Mouse (Mus musculus) large intestine, adult 2 months (tissue): Measurements from ENCODE around the gene Cstf1. TPM values are rescaled to one million over a fixed set of nuclear protein-coding genes. Genes with fewer than 3 reads are reported as not detected.

Experiments
- DNase-seq: peaks from one replicate; pipeline ENCODE4 v3.0.0-alpha.2; 2012; ENCODE audit warnings: low read depth, low spot score
- WGBS: fragments of 180-500 bp; shearing (Covaris S2); methylation state at CpG from one replicate; pipeline ENCODE4 v1.1.7; 2018; 5-methylcytosine and 5-hydroxymethylcytosine counted together
- polyA plus RNA-seq: library from polyadenylated mRNA; depleted of rRNA; stranded (reverse); fragments of >200 nt; gene quantifications from 2 replicates; pipeline ENCODE4 v1.2.3, GENCODE M21; 2012; rRNA removed

Cstf1 gene
- polyA plus RNA-seq: 22.2 and 34.4 TPM in 2 replicates

DNA sequence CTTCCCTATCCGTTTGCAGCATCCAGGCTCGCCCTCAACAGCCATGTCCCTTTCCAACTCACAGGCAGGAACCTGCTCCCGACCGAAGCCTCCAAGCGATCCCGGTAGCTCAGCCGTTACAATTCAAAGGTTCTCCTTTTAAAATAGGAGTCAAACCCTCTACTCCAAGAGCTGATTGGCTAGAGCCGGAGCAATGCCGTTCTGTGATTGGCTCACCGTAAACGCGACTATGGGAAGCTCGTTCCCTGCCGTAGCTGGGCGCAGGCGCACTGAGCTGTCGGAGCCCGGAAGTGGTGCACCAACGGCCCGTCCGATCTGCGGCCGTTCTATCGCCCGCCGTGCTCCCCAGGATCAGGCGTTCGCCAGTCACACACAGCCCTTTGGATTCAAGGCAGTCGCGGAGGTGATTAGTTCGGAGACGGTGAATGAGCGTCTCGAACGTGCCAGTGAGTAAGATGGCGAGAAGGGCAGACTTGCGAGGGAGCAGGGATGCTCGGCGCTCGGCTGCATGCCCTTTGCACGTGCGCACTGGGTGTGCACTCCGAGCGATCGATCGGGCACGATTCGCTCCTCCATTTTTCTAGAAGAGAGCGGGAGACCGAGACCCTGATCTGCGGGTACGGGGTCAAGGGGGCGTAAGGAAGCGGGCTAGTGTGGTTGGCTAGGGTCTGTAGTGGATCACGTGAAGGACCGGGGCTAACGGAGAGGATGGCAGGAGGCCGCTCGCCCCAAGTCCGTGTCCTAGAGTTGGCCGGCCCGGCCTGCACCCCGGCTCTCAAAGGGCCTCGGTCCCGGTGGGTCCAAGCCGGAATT is at the start of gene Cstf1, which contains the start of gene Aurka:
TSS of gene Cstf1 (plus strand) at position 271 of the 813 bp plus-strand sequence.
TSS of gene Aurka (minus strand) at position 125 of the 813 bp plus-strand sequence.
- peak; percentile 88 for DNase-seq

DNA sequence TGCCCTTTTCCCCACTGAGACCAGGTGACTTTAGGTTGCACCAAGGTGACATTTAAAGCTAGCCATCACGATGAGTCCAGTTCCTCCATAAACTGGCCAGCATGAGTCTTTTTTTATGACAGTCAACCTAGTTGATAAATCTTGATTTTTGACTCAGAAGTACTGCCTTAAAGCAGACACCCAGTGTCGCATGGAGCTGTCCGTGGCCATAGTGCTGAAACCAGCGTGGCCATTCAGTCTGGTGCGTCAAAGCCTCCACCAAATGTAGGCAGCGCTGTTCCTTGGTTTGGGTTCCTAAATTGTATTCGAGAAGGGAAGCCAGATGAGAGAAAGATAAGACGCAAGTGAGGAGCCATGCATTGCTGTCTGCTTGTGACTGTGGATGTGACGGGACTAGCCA is 49.6 kb upstream of the Cstf1 start:
- WGBS: 13% methylated on average over 9 of the region's 9 CpGs
- DNase-seq: no peak

More for the DNA sequence above, at the start of gene Cstf1, which contains the start of gene Aurka:
- WGBS: under 1% methylated on average over 66 of the region's 66 CpGs

DNA sequence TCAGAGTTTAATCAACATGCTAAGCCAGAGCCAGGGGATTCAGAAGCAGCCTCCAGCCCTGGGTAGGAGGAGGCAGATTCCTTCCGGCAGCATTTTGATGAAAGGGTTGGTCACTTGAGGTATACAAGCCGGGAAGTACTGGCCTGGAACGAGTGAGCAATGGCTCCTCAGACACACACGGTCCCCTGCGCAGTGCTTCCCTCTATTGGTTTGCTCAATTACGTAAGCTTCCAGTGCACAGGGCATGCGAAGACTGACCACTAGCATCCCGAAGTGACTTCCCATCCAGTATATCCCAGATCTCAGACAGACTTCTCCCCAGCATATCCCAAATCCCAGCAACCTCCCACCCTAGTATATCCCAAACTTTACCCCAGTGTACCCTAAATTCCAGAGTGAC is 42.2 kb upstream of the Cstf1 start:
- WGBS: 44% methylated on average over 8 of the region's 8 CpGs
- no peak for DNase-seq

GRCm38 (mm10) chr2:172329179-172329578 is 41.3 kb upstream of the Cstf1 start:
- DNase-seq: no peak

DNA sequence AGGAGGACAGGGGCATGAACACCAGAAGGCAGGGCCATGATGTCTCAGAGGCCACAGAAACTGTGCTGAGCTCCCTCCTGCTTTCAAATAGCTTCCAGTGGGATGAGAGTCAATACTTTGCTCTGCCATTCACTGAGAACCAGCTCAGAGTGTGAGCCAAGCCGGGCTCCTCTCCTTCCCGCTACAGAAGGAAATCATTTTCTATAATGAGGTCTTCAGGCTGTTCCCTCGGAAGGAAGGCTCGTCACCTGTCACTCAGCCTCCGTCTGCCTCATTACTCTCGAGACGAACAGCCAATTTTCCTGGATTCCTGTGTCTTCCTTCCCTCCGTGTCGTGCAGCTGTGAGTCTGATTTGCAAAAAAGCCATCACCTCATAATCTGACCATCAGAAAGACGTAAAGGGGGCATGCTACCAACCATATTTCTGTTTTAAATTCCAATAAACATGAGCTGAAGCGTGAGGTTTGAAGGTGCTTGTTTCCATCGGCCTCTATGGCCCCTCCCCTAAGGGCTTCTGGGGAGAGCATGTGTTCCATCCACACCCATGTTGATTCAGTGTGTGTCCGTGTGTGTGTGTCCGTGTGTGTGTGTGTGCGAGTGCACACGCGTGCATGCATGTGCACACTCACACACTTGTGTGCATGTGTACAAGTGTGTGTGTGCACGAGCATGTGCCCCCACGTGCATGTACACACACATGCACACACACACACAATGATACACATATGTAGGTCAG is 32.1 kb upstream of the Cstf1 start:
- no peak for DNase-seq
- WGBS: 81% methylated on average over 19 of the region's 19 CpGs

More at GRCm38 (mm10) chr2:172329179-172329578, 41.3 kb upstream of the Cstf1 start:
- WGBS: 5% methylated on average over 13 of the region's 13 CpGs

- WGBS: 56% methylated on average over 3 of the region's 3 CpGs
- no peak for DNase-seq
Observed at GRCm38 (mm10) chr2:172340936-172341335, 29.5 kb upstream of the Cstf1 start.

DNA sequence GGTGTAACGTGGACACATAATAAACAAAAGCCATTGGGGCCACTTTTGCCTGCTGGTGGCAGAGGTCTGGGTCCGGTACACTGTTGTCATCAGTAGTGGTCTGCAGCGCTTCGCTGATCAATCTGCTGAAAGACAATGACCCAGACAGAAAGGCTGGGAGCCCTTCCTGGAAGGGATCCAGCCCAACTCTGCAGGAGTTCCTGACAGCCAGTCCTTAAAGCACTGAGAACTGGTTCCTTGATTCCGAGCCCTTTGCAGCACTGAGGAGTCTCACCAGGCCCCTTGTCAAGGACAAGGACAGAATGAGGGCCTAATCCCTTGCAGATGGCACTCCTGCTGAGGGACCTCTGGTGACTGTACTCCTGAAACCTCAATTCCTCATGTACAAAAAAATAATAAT is 28.9 kb upstream of the Cstf1 start:
- no peak for DNase-seq
- 60% methylated on average over 5 of the region's 5 CpGs for WGBS

DNA sequence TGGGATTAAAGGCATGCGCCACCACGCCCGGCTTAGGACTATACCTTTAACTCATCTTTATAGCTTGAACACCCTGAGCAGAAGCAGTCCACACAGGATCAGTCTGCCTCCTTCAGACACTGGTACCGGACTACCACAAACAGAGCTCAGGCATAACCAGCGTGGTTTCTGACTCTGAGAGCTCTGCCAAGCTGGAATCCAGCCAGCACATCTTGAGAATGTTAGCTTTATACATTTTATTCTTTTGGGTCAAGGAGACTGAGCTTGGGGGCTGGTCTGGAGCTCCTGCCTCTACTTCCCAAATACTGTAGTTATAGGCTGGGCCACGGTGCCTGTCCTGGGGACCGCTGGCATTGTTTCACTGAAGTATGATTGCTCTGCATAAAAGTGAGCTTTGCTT is 26.7 kb upstream of the Cstf1 start:
- no peak for DNase-seq
- WGBS: 78% methylated on average over 7 of the region's 7 CpGs

DNA sequence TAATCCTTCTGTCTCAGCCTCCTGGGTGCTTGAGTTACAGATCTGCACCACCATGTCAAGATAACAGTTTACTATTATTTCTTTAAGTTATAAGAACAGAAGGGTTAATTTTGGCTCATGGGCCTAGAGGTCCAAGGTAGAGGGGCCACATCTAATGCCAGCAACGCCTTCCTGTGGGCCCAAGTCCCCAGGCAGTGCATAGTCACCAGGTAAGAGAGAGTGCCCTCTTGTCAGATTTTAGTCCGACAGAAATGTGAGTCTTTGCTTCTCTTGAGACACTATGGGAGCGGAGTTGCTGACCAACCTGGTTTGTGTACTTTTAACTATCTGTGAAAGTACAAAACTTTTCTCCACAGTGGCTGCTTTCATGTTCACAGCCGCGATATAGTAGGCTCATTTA is 25.8 kb upstream of the Cstf1 start:
- 30% methylated on average over 5 of the region's 5 CpGs for WGBS
- no peak for DNase-seq

DNA sequence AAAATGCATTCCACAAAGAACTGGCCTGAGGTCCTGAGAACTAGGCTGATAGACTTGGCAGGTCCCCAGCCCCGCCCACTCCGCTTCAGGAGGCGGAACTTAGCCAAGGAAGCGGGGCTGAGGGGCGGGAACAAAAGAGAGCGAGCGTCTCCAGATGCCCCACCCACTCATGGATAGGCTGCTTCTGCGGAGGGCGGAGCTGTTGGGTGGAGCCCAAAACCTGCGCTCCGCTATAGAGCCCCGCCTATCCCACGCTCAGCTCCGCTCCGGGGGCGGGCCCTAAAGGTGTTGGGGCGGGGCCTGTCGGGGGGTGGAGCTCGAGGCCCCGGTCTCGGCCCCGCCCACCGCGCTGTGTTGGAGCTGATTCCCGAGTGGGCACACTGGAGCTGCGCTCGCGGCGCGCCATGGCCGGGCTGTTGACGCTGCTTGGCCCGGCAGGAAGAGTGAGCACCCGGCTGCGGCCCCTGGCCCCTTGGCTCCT is 25.2 kb upstream of the Cstf1 start, which contains the start of gene Fam210b:
TSS of gene Fam210b (plus strand) at position 308 of the 481 bp plus-strand sequence.
- DNase-seq: peak; percentile 95
- under 1% methylated on average over 35 of the region's 35 CpGs for WGBS

DNA sequence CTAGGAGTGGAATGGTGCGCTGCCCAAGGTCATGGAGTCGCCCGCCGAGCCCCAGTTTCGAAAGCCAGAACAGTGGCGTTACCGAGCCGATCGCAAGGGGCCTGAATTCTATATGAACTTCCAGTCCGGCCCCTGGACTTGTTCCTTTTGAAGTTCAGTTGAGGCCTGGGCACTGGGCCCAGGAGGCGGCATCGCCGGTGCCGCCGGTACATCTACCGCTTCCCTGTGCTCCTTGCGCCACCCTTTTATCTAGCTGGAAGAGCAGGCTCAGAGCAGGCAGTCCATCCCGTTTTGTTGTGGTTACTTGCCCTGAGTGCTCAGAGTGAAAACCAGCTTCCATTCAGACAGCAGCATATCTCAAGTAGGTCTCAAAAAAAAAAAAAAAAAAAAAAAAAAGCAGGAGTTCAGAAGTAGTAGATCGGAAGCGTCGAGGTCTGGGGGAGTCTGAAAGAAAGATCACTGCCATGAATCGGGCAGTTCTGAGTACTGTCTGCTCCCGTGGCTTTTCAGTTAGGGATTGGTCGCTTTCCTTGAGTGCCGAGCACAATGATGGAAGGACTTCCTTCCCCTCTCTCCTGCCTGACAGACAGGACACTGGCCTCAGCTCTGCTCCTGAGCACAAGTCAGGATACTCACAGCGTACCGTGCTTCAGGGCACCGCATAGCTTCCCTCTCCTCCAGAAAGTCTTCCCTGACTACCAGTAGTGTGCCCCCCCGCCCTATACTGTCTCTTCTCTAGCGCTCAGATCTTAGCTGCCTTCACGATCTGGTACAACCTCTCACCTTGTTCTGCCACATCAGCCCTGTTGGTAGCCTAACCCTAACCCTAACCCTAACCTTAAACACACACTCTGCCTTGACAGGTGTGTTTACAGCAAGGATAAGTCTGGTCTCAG is 24.2 kb upstream of the Cstf1 start:
- 16% methylated on average over 31 of the region's 31 CpGs for WGBS
- DNase-seq: no peak

- WGBS: 83% methylated on average over 8 of the region's 8 CpGs
- no peak for DNase-seq
Observed at GRCm38 (mm10) chr2:172346933-172347611, 23.4 kb upstream of the Cstf1 start.

- DNase-seq: no peak
Observed at GRCm38 (mm10) chr2:172348297-172348950, 22.1 kb upstream of the Cstf1 start.

DNA sequence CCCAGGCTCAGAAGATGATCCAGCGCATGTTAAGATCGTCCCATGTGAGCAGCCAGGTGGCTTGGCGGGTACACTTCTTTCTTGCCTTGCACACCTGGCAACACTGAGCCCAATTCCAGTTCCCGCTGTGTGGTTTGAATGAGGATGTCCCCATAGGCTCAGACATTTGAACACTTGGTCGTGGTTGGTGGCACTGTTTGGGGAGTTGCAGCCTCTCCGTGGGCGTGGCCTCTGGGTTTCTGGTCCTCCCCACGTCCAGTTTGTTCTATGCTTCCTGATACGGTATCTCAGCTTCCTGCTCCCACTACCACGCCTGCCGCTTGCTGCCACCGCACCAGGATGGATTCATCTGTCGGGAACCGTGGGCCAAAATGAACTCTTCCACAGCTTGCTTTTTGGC is 20.7 kb upstream of the Cstf1 start:
- WGBS: 85% methylated on average over 14 of the region's 14 CpGs
- no peak for DNase-seq

More at GRCm38 (mm10) chr2:172348297-172348950, 22.1 kb upstream of the Cstf1 start:
- WGBS: 41% methylated on average over 3 of the region's 3 CpGs

- no peak for DNase-seq
Observed at GRCm38 (mm10) chr2:172350773-172351172, 19.7 kb upstream of the Cstf1 start.

DNA sequence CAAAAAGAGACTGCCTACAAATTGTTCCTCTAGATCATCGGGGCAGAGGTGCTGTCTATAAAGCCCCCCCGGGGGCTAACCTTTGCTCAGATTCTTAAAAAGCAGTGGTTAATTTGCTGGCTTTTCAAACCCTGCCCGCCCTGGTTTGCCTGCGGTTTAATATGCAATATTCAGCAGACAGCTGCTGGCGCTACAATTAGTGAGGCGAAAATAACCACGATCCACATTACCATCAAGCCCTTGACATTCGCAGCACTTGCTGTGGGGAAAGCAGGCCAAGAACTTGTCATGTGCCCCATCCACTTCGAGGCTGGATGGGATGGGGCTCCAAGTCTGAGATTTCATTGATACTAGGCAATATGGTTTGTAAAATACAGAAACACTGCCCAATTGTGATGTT is 17.3 kb upstream of the Cstf1 start:
- WGBS: 90% methylated on average over 9 of the region's 9 CpGs
- DNase-seq: no peak

More at GRCm38 (mm10) chr2:172350773-172351172, 19.7 kb upstream of the Cstf1 start:
- 57% methylated on average over 8 of the region's 8 CpGs for WGBS

- WGBS: 79% methylated on average over 9 of the region's 9 CpGs
- no peak for DNase-seq
Observed at GRCm38 (mm10) chr2:172354761-172355160, 15.7 kb upstream of the Cstf1 start.

DNA sequence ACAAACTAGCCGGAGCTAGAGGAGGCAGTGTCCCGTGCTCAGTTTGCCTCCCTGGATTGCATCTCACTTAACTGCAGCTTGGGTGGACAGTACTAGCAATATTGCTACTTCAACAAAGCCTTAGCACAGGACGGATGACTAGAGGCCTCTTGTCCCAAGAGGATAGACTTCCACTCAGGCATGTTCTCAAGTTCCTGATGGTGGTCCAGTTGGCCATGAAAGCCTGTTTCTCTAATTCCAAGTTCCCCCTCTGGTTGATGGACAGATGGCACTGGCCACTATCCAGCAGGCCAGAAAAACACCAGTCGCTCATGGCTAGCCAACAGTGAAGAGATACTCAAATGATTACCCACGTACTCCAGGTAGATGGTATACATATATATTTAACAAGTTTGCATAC is 14.6 kb upstream of the Cstf1 start:
- WGBS: 85% methylated on average over 5 of the region's 5 CpGs

More for the DNA sequence above, 14.6 kb upstream of the Cstf1 start:
- no peak for DNase-seq
